Mouse (Mus musculus) bone marrow macrophage, adult 2 months (primary cell): ENCODE measurements around the gene Lta.

Source experiments
- CTCF ChIP-seq: IDR thresholded peaks from 2 replicates; pipeline ENCODE4 v1.5.1; 2012; ENCODE audit warnings: low read depth, mild to moderate bottlenecking, low read length, moderate library complexity
- POLR2A ChIP-seq: IDR thresholded peaks from 2 replicates; pipeline ENCODE4 v1.6.1; 2012; ENCODE audit warnings: mild to moderate bottlenecking, low read depth, low read length, borderline replicate concordance

DNA sequence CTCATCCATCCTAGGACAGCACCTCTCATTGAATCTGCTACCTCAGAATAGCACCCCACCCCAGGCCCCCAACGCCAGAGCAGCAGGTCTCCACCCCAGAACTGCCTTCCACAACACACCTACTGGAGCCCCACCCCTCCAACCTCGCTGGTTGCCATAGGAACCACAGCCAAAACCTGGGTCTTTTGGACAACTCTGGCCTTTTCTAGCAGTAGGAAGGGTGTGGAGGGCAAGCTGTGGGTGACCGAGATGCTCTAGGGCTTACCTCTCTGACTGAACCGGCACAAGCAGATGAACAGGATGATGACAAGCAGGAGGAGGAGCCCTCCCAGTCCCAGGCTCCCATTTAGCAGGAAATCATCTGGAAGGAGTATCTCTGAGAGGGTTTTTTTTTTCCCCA is 18.5 kb downstream of the Lta start:
- no peak for TF ChIP-seq CTCF
- no peak for TF ChIP-seq POLR2A
